Mouse (Mus musculus): ENCODE data around the gene Mast3.

DNA sequence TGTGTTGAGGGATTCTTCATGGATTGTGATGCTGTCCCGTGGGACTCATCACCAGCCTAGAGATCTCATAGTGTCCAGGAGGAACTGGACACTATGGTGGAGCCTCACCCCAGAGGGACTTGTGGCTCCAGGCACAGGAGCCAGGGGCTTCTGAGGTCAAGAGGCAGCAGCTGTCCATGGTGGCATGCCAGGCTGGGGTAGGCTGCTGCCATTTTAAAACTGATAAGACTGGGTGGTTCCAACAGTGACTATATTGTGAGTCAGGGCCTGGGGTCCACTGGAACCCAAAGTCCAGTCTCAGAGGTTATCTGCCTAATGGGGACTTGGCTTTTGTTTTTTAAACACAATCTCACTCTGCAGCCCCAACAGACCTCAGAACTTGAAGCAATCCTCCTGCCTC is 3.0 kb downstream of the Mast3 start:
- TF ChIP-seq POLR2A (IDR thresholded peaks at IDR 0.05; ENCODE audit: insufficient read depth, low read depth, low read length): no peak
- TF ChIP-seq CTCF (IDR thresholded peaks at IDR 0.05; ENCODE audit: insufficient read depth, low read depth, low read length): no peak
